Mouse (Mus musculus): Measurements from ENCODE around the gene Pgap3. TPM values are rescaled to one million over a fixed set of nuclear protein-coding genes. Genes with fewer than 3 reads are reported as not detected.
"Not testable (repeated sequence)": the region's sequence is repeated elsewhere in the genome, so short reads cannot be mapped to it uniquely, and the experiment has no call there.

Pgap3 gene
- polyA plus RNA-seq, 1 experiment = 52.1 TPM

DNA sequence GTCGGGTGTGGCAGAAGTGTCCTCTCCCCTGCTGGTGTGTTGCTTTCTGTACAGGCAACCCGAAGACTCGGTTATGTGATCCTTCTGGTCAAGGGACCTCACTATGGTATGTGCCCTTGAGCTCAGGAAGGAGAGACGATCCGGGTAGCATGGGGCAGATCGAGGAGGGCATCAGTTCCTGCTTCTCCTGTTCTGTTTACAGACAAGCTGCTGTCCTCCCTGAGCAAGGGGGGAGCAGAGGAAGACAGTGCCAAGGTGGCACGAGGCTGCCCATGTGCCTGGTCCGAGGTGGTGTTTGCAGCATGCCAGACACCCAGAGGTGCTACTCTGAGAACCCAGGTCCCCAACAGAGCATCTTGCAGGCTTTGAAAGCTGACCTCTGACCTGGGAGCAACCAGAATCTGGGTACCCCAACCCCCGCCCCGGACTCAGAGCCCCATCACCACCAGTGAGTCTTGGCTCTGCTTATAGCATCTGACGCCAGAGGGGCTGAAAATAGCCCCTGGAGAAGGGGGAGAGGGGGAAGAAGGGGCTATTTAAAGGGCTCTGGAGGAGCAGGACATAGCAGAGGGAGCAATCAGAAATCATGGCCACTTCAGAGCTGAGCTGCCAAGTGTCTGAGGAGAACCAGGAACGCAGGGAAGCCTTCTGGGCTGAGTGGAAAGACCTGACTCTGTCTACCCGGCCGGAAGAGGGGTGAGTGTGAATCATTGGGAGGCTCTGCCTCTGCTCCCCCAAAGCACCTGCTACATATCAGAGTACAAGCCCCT, 16.8 kb downstream of the Pgap3 start, which contains the start of gene Tcap:
TSS of gene Tcap (plus strand) at position 551 of the 770 bp plus-strand sequence.
- H3K27ac ChIP-seq (ENCODE audit: insufficient read depth, low read depth, low read length) = no peak within 1 kb of the TSS
- no peak within 1 kb of the TSS for H3K4me3 ChIP-seq (ENCODE audit: low read depth, low read length)
- TF ChIP-seq POLR2A (IDR thresholded peaks at IDR 0.05; ENCODE audit: low read depth, low read length) = no peak
- TF ChIP-seq CTCF (IDR thresholded peaks at IDR 0.05; ENCODE audit: extremely low read depth, insufficient read length, insufficient replicate concordance, low read depth, low read length) = no peak
- peaks cover 22% of the 10 kb centered on the region for H3K36me3 ChIP-seq (ENCODE audit: control insufficient read depth, insufficient read depth, low read length)
- WGBS = 73% methylated on average over 14 of the region's 14 CpGs
- H3K4me1 ChIP-seq (ENCODE audit: control insufficient read depth, insufficient read depth, insufficient read length, low read length) = peaks cover 2% of the 10 kb centered on the region; the same call in 1 of the 2 replicates
- H3K27me3 ChIP-seq (ENCODE audit: control insufficient read depth, insufficient read depth, low read length) = no peaks in the 10 kb centered on the region

GRCm38 (mm10) chr11:98382405-98382804, 17.9 kb downstream of the Pgap3 start:
- peaks cover 32% of the 10 kb centered on the region for H3K36me3 ChIP-seq (ENCODE audit: control insufficient read depth, insufficient read depth, low read length)
- TF ChIP-seq CTCF (IDR thresholded peaks at IDR 0.05; ENCODE audit: extremely low read depth, insufficient read length, insufficient replicate concordance, low read depth, low read length) = peak; percentile 10; the same call in 1 of the 2 replicates
- not testable (repeated sequence) for H3K27me3 ChIP-seq (ENCODE audit: control insufficient read depth, insufficient read depth, low read length); H3K4me1 ChIP-seq (ENCODE audit: control insufficient read depth, insufficient read depth, insufficient read length, low read length); H3K27ac ChIP-seq (ENCODE audit: insufficient read depth, low read depth, low read length); H3K4me3 ChIP-seq (ENCODE audit: low read depth, low read length)
- WGBS = 26% methylated on average over 2 of the region's 2 CpGs

DNA sequence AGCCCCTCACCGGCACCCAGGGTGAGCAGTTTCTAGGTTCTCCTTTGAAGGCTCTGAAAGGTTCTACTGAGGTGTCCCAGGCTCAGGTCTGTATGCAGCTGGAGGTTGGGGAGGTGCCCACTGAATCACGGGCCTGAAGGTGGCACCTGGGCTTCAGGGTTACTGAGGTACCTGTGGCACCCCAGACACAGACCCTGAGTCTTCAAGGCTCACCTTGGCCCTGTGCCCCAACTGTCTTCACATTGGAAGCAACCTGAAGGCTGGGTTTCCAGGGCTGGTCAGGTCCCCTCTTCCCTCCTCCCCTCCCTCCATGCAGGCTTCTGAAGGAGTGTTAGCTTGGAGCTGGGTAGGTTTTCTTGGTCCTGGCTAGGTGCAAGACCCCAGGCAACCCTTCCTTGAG, 18.6 kb downstream of the Pgap3 start:
- TF ChIP-seq POLR2A (IDR thresholded peaks at IDR 0.05; ENCODE audit: low read depth, low read length) (no peak), CTCF (IDR thresholded peaks at IDR 0.05; ENCODE audit: extremely low read depth, insufficient read length, insufficient replicate concordance, low read depth, low read length) (no peak)

GRCm38 (mm10) chr11:98380106-98380505, 20.2 kb downstream of the Pgap3 start:
- WGBS = 79% methylated on average over 6 of the region's 6 CpGs
- Histone ChIP-seq H3K4me1 (ENCODE audit: control insufficient read depth, insufficient read depth, insufficient read length, low read length) (peaks cover 2% of the 10 kb centered on the region; the same call in 1 of the 2 replicates), H3K27ac (ENCODE audit: insufficient read depth, low read depth, low read length) (no peak overlapping the region), H3K4me3 (ENCODE audit: low read depth, low read length) (no peak overlapping the region), H3K27me3 (ENCODE audit: control insufficient read depth, insufficient read depth, low read length) (no peaks in the 10 kb centered on the region), H3K36me3 (ENCODE audit: control insufficient read depth, insufficient read depth, low read length) (peaks cover 53% of the 10 kb centered on the region)
- TF ChIP-seq CTCF (IDR thresholded peaks at IDR 0.05; ENCODE audit: extremely low read depth, insufficient read length, insufficient replicate concordance, low read depth, low read length) (no peak), POLR2A (IDR thresholded peaks at IDR 0.05; ENCODE audit: low read depth, low read length) (no peak)

More for the DNA sequence above, 18.6 kb downstream of the Pgap3 start:
- H3K4me3 ChIP-seq (ENCODE audit: low read depth, low read length) = no peak overlapping the region
- peaks cover 39% of the 10 kb centered on the region for H3K36me3 ChIP-seq (ENCODE audit: control insufficient read depth, insufficient read depth, low read length)
- H3K4me1 ChIP-seq (ENCODE audit: control insufficient read depth, insufficient read depth, insufficient read length, low read length) = peaks cover 2% of the 10 kb centered on the region; the same call in 1 of the 2 replicates
- H3K27ac ChIP-seq (ENCODE audit: insufficient read depth, low read depth, low read length) = no peak overlapping the region
- H3K27me3 ChIP-seq (ENCODE audit: control insufficient read depth, insufficient read depth, low read length) = no peaks in the 10 kb centered on the region
- WGBS = 88% methylated on average over 2 of the region's 2 CpGs

GRCm38 (mm10) chr11:98379379-98379778, 20.9 kb downstream of the Pgap3 start:
- Histone ChIP-seq H3K27ac (ENCODE audit: insufficient read depth, low read depth, low read length) (no peak overlapping the region), H3K36me3 (ENCODE audit: control insufficient read depth, insufficient read depth, low read length) (peaks cover 61% of the 10 kb centered on the region), H3K27me3 (ENCODE audit: control insufficient read depth, insufficient read depth, low read length) (no peaks in the 10 kb centered on the region), H3K4me1 (ENCODE audit: control insufficient read depth, insufficient read depth, insufficient read length, low read length) (peaks cover 2% of the 10 kb centered on the region; the same call in 1 of the 2 replicates), H3K4me3 (ENCODE audit: low read depth, low read length) (no peak overlapping the region)
- 84% methylated on average over 7 of the region's 7 CpGs for WGBS
- TF ChIP-seq POLR2A (IDR thresholded peaks at IDR 0.05; ENCODE audit: low read depth, low read length) = no peak
- no peak for TF ChIP-seq CTCF (IDR thresholded peaks at IDR 0.05; ENCODE audit: extremely low read depth, insufficient read length, insufficient replicate concordance, low read depth, low read length)

DNA sequence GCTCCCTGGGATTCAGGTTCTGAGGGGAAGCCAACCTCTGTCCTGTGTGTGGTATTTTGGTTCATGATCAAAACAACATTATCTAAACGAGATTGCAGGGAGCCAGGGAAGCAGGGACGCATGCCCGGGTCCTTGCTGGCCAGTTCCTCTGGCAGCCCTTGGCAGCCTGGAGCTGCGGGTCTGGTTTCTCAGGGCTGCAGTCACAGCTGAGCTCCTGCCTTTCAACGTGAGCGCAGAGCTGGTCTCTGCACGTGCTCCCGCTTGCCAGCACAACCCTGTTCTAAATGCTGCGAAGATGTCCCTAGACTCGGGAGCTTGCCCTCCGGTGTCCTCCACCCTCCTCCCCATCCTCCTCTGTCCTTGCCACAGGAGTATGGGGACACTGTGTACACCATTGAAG, 22.5 kb downstream of the Pgap3 start:
- Histone ChIP-seq H3K27me3 (ENCODE audit: control insufficient read depth, insufficient read depth, low read length) (no peaks in the 10 kb centered on the region), H3K4me3 (ENCODE audit: low read depth, low read length) (no peak overlapping the region), H3K27ac (ENCODE audit: insufficient read depth, low read depth, low read length) (no peak overlapping the region), H3K4me1 (ENCODE audit: control insufficient read depth, insufficient read depth, insufficient read length, low read length) (no peaks in the 10 kb centered on the region), H3K36me3 (ENCODE audit: control insufficient read depth, insufficient read depth, low read length) (peaks cover 63% of the 10 kb centered on the region)
- 78% methylated on average over 11 of the region's 11 CpGs for WGBS
- no peak for TF ChIP-seq CTCF (IDR thresholded peaks at IDR 0.05; ENCODE audit: extremely low read depth, insufficient read length, insufficient replicate concordance, low read depth, low read length)
- TF ChIP-seq POLR2A (IDR thresholded peaks at IDR 0.05; ENCODE audit: low read depth, low read length) = no peak

- peaks cover 63% of the 10 kb centered on the region for H3K36me3 ChIP-seq (ENCODE audit: control insufficient read depth, insufficient read depth, low read length)
- no peak for TF ChIP-seq CTCF (IDR thresholded peaks at IDR 0.05; ENCODE audit: extremely low read depth, insufficient read length, insufficient replicate concordance, low read depth, low read length)
- 82% methylated on average over 5 of the region's 5 CpGs for WGBS
Measured at GRCm38 (mm10) chr11:98376756-98377155, 23.5 kb downstream of the Pgap3 start.

More at GRCm38 (mm10) chr11:98376756-98377155, 23.5 kb downstream of the Pgap3 start:
- H3K4me3 ChIP-seq (ENCODE audit: low read depth, low read length) = no peak overlapping the region
- H3K4me1 ChIP-seq (ENCODE audit: control insufficient read depth, insufficient read depth, insufficient read length, low read length) = no peaks in the 10 kb centered on the region
- H3K27ac ChIP-seq (ENCODE audit: insufficient read depth, low read depth, low read length) = no peak overlapping the region
- H3K27me3 ChIP-seq (ENCODE audit: control insufficient read depth, insufficient read depth, low read length) = no peaks in the 10 kb centered on the region
